Mouse (Mus musculus): ENCODE results near the gene Ccdc184. TPM values are rescaled to one million over a fixed set of nuclear protein-coding genes. Genes with fewer than 3 reads are reported as not detected.

Ccdc184 gene
- polyA plus RNA-seq, 1 experiment from 2014 or later = not detected

DNA sequence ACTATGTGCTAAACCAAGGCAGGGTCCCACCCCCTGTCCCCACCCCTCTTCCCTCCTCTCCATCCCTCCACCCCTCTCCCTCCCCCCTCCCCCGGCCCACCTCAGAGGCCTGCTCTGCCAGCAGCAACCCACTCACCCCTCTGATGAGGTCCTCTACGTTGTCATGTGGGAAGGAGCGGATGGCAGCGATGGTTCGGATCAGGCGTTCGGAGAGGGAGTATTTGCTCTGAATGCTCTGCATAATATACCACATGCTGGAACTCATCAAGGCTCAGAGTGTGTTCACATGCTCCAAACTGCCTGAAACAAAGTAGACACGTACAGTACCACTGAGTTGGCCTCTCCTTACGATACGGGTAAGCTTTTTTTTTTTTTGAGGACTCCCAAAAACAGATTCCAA is 24.4 kb upstream of the Ccdc184 start:
- TF ChIP-seq EP300 (IDR thresholded peaks at IDR 0.05; ENCODE audit: low read depth) (no peak), CTCF (IDR thresholded peaks at IDR 0.05; ENCODE audit: low read depth) (no peak)
- DNase-seq = no peak
- 88% methylated on average over 10 of the region's 10 CpGs for WGBS (ENCODE audit: insufficient replicate concordance)

GRCm38 (mm10) chr15:98144861-98145507 is 22.0 kb upstream of the Ccdc184 start:
- Histone ChIP-seq H3K36me3 (replicated peaks; ENCODE audit: insufficient read depth, low read length) (peaks cover 17% of the 10 kb centered on the region), H3K4me3 (ENCODE audit: low read depth, low read length) (peak overlapping the region; percentile 99), H3K4me2 (ENCODE audit: low read depth, low read length) (peak overlapping the region; percentile 95), H3K27me3 (ENCODE audit: insufficient read depth, low read length) (no peaks in the 10 kb centered on the region), H3K9ac (replicated peaks) (peak overlapping the region; percentile 98), H3K27ac (ENCODE audit: low read depth) (peak overlapping the region; percentile 90), H3K9me3 (ENCODE audit: low read length) (no peaks in the 10 kb centered on the region), H3K4me1 (ENCODE audit: insufficient read depth) (peaks cover 10% of the 10 kb centered on the region)
- DNase-seq = no peak
- peak; percentile 72 for ATAC-seq
- WGBS (ENCODE audit: insufficient replicate concordance) = 1% methylated on average over 34 of the region's 36 CpGs
- TF ChIP-seq EP300 (IDR thresholded peaks at IDR 0.05; ENCODE audit: low read depth) (no peak), CTCF (IDR thresholded peaks at IDR 0.05; ENCODE audit: low read depth) (no peak)

More for the DNA sequence above, 24.4 kb upstream of the Ccdc184 start:
- H3K36me3 ChIP-seq (replicated peaks; ENCODE audit: insufficient read depth, low read length) = peaks cover 17% of the 10 kb centered on the region
- no peak for ATAC-seq
- no peak overlapping the region for H3K27ac ChIP-seq (ENCODE audit: low read depth)
- no peaks in the 10 kb centered on the region for H3K27me3 ChIP-seq (ENCODE audit: insufficient read depth, low read length)
- no peak overlapping the region for H3K4me2 ChIP-seq (ENCODE audit: low read depth, low read length)
- H3K9me3 ChIP-seq (ENCODE audit: low read length) = no peaks in the 10 kb centered on the region
- no peak overlapping the region for H3K9ac ChIP-seq (replicated peaks)
- H3K4me1 ChIP-seq (ENCODE audit: insufficient read depth) = peaks cover 10% of the 10 kb centered on the region
- no peak overlapping the region for H3K4me3 ChIP-seq (ENCODE audit: low read depth, low read length)

DNA sequence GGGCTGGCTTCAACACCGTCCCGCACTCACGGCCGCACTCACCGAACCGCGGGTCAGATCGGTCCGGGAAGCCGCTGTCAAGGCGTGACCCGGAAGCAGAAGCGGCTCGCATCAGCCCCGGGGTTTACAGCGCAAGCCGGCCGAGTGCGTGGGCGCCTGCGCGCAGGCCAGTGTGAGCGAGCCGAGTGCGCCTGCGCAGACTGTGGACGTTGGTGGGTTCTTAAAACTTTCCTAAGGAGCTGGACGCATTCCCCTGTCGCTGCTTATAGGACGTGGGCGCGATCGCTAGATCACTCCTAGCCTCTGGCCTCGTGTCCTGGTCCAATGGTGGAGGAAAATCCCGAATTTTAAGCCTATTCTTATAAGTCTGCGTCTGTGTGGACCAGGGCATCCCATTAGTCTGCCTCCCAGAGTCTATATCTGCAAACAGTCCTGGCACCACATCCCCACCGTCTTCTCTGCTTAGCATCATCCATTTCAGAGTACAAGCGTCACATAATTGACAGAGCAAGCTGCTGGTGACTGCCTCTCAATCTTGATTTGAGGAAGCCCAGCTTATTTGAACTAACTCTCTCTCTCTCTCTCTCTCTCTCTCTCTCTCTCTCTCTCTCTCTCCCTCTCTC is 21.3 kb upstream of the Ccdc184 start:
- H3K9ac ChIP-seq (replicated peaks) = peak overlapping the region; percentile 98
- TF ChIP-seq EP300 (IDR thresholded peaks at IDR 0.05; ENCODE audit: low read depth) = no peak
- TF ChIP-seq CTCF (IDR thresholded peaks at IDR 0.05; ENCODE audit: low read depth) = no peak
- H3K36me3 ChIP-seq (replicated peaks; ENCODE audit: insufficient read depth, low read length) = peaks cover 14% of the 10 kb centered on the region
- peak overlapping the region; percentile 95 for H3K4me2 ChIP-seq (ENCODE audit: low read depth, low read length)
- H3K9me3 ChIP-seq (ENCODE audit: low read length) = no peaks in the 10 kb centered on the region
- no peaks in the 10 kb centered on the region for H3K27me3 ChIP-seq (ENCODE audit: insufficient read depth, low read length)
- ATAC-seq = peak; percentile 99
- H3K4me1 ChIP-seq (ENCODE audit: insufficient read depth) = peaks cover 10% of the 10 kb centered on the region
- peak overlapping the region; percentile 99 for H3K4me3 ChIP-seq (ENCODE audit: low read depth, low read length)
- peak; percentile 94 for DNase-seq
- peak overlapping the region; percentile 90 for H3K27ac ChIP-seq (ENCODE audit: low read depth)
- WGBS (ENCODE audit: insufficient replicate concordance) = 1% methylated on average over 38 of the region's 38 CpGs

- Histone ChIP-seq H3K9me3 (ENCODE audit: low read length) (no peaks in the 10 kb centered on the region), H3K27ac (ENCODE audit: low read depth) (no peak overlapping the region), H3K36me3 (replicated peaks; ENCODE audit: insufficient read depth, low read length) (no peaks in the 10 kb centered on the region), H3K4me1 (ENCODE audit: insufficient read depth) (peaks cover 10% of the 10 kb centered on the region), H3K4me2 (ENCODE audit: low read depth, low read length) (no peak overlapping the region), H3K27me3 (ENCODE audit: insufficient read depth, low read length) (no peaks in the 10 kb centered on the region), H3K4me3 (ENCODE audit: low read depth, low read length) (no peak overlapping the region), H3K9ac (replicated peaks) (no peak overlapping the region)
- WGBS (ENCODE audit: insufficient replicate concordance) = 75% methylated on average over 3 of the region's 3 CpGs
- DNase-seq = no peak
- ATAC-seq = no peak
- TF ChIP-seq CTCF (IDR thresholded peaks at IDR 0.05; ENCODE audit: low read depth) (no peak), EP300 (IDR thresholded peaks at IDR 0.05; ENCODE audit: low read depth) (no peak)
Measured at GRCm38 (mm10) chr15:98148356-98148755, 18.6 kb upstream of the Ccdc184 start.

DNA sequence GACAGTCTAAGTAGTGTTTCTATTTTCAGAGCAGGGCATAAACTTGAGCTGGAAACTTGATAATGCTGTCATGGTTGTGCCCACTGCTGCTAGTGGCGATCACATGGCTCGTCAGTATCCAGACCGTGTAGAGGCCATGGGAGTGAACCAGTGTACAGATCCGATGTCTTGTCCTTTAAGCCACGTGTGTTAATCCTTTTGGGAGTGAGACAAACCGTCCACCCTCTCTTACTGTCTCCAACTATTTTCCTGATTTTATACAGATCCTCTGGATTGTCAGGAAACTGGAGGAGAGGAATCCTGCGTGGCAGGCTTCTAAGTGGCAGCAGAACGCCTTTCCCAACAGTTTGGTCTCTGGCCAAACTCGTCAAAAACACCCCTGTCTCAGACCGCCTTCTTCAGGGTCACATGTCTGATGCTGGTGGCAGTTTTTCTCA is 17.8 kb upstream of the Ccdc184 start:
- no peak overlapping the region for H3K27ac ChIP-seq (ENCODE audit: low read depth)
- no peaks in the 10 kb centered on the region for H3K9me3 ChIP-seq (ENCODE audit: low read length)
- H3K9ac ChIP-seq (replicated peaks) = no peak overlapping the region
- TF ChIP-seq CTCF (IDR thresholded peaks at IDR 0.05; ENCODE audit: low read depth) (no peak), EP300 (IDR thresholded peaks at IDR 0.05; ENCODE audit: low read depth) (no peak)
- WGBS (ENCODE audit: insufficient replicate concordance) = 65% methylated on average over 10 of the region's 10 CpGs
- H3K4me2 ChIP-seq (ENCODE audit: low read depth, low read length) = no peak overlapping the region
- no peaks in the 10 kb centered on the region for H3K36me3 ChIP-seq (replicated peaks; ENCODE audit: insufficient read depth, low read length)
- H3K4me3 ChIP-seq (ENCODE audit: low read depth, low read length) = no peak overlapping the region
- no peaks in the 10 kb centered on the region for H3K27me3 ChIP-seq (ENCODE audit: insufficient read depth, low read length)
- DNase-seq (no peak), ATAC-seq (no peak)
- peaks cover 10% of the 10 kb centered on the region for H3K4me1 ChIP-seq (ENCODE audit: insufficient read depth)

DNA sequence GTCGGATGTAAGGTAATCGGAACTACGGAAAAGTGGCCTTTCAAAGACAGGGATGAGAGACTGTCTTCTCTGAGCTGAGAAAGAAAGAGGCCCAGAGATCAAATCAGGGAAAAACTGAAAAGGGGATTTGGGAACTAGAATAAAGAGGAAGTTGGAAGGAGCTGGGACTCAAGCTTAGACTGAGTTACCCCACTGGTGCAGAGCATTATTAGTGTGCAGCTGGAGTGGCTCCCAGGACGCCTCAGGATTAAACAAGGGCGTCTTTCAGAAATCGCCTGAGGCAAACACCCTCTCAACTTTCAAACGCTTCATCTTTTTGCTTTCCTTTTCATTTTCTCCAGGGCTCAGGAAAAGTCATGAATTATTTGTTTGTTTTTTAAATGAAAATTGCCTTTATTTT is 14.0 kb upstream of the Ccdc184 start:
- H3K4me2 ChIP-seq (ENCODE audit: low read depth, low read length) = no peak overlapping the region
- H3K9me3 ChIP-seq (ENCODE audit: low read length) = no peaks in the 10 kb centered on the region
- DNase-seq (no peak), ATAC-seq (no peak)
- WGBS (ENCODE audit: insufficient replicate concordance) = 74% methylated on average over 7 of the region's 7 CpGs
- TF ChIP-seq CTCF (IDR thresholded peaks at IDR 0.05; ENCODE audit: low read depth) = no peak
- TF ChIP-seq EP300 (IDR thresholded peaks at IDR 0.05; ENCODE audit: low read depth) = no peak
- no peak overlapping the region for H3K27ac ChIP-seq (ENCODE audit: low read depth)
- no peak overlapping the region for H3K4me3 ChIP-seq (ENCODE audit: low read depth, low read length)
- H3K4me1 ChIP-seq (ENCODE audit: insufficient read depth) = no peaks in the 10 kb centered on the region
- H3K27me3 ChIP-seq (ENCODE audit: insufficient read depth, low read length) = no peaks in the 10 kb centered on the region
- H3K9ac ChIP-seq (replicated peaks) = no peak overlapping the region
- no peaks in the 10 kb centered on the region for H3K36me3 ChIP-seq (replicated peaks; ENCODE audit: insufficient read depth, low read length)
